Mouse (Mus musculus) cortical plate, adult 2 months (tissue): Measurements from ENCODE around the gene Frmd8.

Source experiments
- CTCF ChIP-seq: fragments of 200-500 bp; IDR thresholded peaks from 2 replicates; pipeline ENCODE4 v1.5.1; 2011; ENCODE audit warnings: mild to moderate bottlenecking, control low read depth, low read length; ENCODE audit not compliant: insufficient read depth; ENCODE audit errors: extremely low read depth
- POLR2A ChIP-seq: fragments of 200-500 bp; IDR thresholded peaks from 2 replicates; pipeline ENCODE4 v1.6.1; 2011; ENCODE audit warnings: mild to moderate bottlenecking, low read length, control low read depth; ENCODE audit not compliant: insufficient read depth; ENCODE audit errors: extremely low read depth

GRCm38 (mm10) chr19:5830776-5831175 lies 44.3 kb downstream of the Frmd8 start:
- TF ChIP-seq CTCF (no peak), POLR2A (no peak)
